Mouse (Mus musculus): ENCODE results near the gene Hand2.

Gene Hand2

DNA sequence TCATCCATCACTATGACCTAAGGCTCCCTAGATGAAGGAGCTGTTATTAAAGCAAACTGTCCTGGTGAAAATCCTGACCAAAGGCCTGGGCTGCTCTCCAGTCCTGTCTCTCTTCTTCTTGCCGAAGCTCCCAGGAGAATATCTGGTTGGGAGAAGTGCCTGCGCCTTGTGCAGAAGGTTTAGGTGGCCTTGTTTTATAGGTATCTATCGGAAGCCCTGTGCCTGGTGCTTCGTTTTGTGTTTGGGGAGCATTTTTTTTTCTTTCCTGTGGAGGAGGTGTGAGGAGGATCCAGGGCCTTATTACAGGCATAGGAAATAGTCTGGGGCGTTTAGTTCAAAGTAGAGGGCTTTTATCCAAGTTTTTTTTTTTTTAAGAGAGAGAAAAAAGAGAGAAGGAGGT lies 3.9 kb downstream of the Hand2 start:
- no peak for DNase-seq (ENCODE audit: low read depth, low spot score)

- DNase-seq (ENCODE audit: low read depth, low spot score): no peak
These were observed 4.5 kb downstream of the Hand2 start for GRCm38 (mm10) chr8:57325111-57325891.

- DNase-seq (ENCODE audit: low read depth, low spot score): no peak
These were observed 5.6 kb downstream of the Hand2 start for GRCm38 (mm10) chr8:57326091-57327065.

- DNase-seq (ENCODE audit: low read depth, low spot score): no peak
These were observed 6.7 kb downstream of the Hand2 start for GRCm38 (mm10) chr8:57327281-57328160.

- DNase-seq (ENCODE audit: low read depth, low spot score): no peak
These were observed 7.6 kb downstream of the Hand2 start for GRCm38 (mm10) chr8:57328161-57328920.

GRCm38 (mm10) chr8:57328931-57329341 lies 8.2 kb downstream of the Hand2 start:
- DNase-seq (ENCODE audit: low read depth, low spot score): no peak

- DNase-seq (ENCODE audit: low read depth, low spot score): no peak
These were observed 9.3 kb downstream of the Hand2 start for GRCm38 (mm10) chr8:57330106-57330505.

- DNase-seq (ENCODE audit: low read depth, low spot score): no peak
These were observed 11.2 kb downstream of the Hand2 start for GRCm38 (mm10) chr8:57331727-57332630.

DNA sequence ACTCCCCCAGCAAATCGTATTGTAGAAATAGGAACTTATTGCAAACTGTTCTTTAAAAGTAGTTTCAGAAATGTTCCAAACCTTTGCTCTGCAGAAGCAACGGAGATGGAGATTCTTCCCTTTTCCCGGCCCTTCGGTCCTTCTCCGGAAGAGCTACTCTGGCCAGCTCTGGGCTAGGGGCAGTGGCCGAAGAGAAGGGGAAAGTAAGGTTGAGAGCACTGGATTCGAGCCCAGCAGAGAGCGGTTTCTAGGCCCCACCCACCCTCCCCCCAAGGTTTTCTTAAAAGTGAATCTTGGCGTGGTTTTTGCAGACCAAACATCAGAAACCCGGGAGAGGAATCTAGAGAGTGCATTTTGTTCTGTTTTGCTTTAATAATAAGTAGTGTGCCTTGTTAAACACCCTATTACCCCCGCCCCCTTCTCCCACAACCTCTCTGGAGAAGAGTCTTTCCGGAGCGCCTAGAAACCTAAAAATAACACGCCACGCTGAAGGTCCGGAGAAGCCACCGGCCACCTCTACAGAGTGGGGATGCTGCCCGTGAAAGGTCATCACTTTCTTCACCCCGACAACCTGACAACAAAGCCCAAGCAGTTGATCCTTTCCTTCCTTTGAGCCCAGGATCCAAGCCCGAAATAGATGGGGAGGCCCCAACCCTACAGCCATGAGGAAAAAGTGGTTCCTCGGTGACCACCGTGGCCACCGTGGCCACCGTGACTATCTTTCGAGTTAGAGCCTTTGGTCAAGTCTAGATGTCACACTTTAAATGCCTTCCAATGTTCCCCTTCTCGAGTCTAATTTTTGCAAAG lies 12.1 kb downstream of the Hand2 start:
- no peak for DNase-seq (ENCODE audit: low read depth, low spot score)

- no peak for DNase-seq (ENCODE audit: low read depth, low spot score)
These were observed 12.6 kb downstream of the Hand2 start for GRCm38 (mm10) chr8:57333483-57333770.

DNA sequence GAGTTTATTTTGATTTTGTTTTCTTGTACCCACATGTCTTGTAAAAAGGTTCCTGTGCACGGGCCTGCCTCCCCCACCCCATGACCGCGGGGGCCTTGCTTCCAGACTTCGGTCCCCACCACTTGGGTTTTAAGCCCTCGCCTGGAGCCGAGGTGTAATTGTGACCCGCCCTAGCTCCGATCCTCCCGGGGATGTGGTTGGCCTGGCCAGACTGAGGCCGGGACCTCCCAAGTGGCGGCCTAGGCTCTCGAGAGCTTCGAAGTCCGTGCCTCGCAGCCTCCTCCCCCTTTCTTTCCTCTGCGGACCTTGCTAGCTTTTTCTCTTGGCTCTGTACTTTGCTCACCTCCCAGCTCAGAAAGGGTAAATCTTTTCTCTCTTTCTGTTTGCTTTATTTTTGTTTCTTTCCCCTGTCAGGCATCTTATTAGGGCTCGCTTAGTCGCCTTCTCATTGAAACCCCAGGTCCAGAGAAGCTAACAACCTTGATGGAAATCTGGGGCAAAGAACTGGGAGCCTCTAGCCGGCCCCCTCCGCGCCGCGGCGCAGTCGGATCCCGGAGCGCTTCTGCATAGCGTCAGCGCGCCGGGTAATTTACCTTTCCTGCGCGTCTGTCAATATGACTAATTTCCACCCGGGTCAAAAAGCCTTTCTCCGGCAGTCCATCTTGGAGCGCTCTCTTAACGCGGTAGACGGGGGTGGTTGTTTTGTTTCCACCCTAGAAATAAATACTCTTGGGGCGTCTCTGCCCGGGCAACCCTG lies 13.2 kb downstream of the Hand2 start:
- no peak for DNase-seq (ENCODE audit: low read depth, low spot score)

DNA sequence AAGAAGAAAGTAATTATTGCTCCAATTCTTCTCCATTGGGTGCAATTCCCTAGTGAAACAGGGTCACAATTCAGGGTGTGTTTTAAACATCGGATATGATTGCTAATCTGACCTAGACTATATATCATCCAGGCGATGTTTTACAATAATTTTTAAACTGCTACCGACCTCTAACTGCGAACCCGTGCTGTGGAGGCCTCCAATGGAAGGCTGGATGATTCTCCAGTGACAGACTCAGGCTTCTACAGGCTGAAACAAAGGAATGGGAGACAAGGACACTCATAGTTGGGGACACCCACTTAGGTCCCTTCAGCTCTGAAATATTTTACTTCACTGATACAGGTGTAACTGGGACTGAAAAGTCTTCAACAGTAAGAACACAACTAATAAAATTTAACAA lies 13.9 kb downstream of the Hand2 start:
- no peak for DNase-seq (ENCODE audit: low read depth, low spot score)

DNA sequence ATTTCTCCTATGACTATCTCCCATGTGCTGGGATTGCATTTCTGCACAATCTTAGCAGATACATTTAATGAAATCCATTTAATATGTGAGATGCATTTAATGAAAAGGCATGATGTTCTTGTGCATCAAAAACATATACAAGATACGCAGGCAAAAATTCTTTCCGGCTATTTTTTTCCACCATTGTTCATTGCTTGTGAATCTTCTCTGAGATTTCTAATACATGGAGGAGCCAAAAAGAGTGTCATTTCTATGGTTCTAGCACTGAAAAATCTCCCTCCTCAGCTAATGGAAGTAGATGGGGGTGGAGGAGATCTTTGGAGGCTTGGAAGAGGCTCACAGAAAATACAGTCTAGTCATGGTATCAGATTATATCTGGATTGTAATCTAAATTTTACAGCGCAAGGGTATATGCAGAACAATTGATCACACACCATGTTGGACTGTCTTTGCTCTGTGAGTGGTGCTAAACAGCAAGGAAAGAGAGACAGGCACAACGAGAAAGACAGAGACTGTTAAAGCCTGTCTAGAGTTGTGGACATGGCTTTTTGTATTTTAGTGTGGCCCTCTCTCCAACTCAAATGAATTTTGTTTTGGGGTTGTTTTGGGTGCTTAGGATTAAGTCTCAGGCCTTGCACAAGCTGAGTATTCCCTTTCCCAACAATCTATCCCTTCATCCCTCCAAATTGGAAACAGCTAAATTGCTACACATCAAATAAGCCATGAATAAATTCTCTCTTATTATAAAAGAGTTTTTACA lies 16.7 kb downstream of the Hand2 start:
- DNase-seq (ENCODE audit: low read depth, low spot score): no peak

GRCm38 (mm10) chr8:57339711-57340650 lies 19.2 kb downstream of the Hand2 start:
- no peak for DNase-seq (ENCODE audit: low read depth, low spot score)

- DNase-seq (ENCODE audit: low read depth, low spot score): no peak
These were observed 20.2 kb downstream of the Hand2 start for GRCm38 (mm10) chr8:57340840-57341540.

DNA sequence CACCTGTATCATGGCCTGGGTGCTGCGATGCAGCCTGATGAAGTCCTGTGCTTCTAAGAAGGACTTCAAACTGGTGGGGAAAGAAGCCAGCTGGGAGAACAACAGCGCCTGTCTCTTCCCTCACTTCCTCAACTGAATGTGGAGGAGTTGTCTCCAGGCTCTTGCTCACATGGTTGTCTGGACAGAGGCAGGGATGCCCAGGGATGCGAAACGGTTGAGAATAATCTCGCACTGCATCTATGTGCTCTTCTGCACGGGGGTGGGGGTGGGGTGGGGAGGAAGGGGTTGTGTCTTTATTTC lies 20.7 kb downstream of the Hand2 start:
- no peak for DNase-seq (ENCODE audit: low read depth, low spot score)
